Mouse (Mus musculus): ENCODE results near the gene Timm13. TPM values are rescaled to one million over a fixed set of nuclear protein-coding genes. Genes with fewer than 3 reads are reported as not detected.

Timm13 gene
- polyA plus RNA-seq, 1 experiment from 2014 or later = 353 TPM

DNA sequence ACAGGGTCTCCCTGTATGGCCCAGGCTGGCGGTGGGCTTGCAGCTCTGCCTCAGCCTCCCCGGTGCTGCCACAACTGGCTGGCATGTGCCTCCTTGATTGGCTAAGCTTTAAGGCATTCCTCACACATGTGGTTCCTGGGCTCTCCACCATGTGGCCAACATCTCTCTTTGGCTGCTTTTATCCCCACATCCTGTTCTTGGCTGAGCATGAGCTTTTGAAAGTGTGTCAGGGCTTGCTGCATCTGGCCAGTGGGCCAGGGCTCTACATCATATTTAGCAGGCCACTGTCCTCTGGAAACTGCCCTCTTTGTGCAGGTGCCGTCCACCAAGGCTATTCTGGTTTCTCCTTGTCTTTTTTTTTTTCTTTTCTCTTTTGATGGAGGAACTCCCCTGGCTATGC, 44.5 kb downstream of the Timm13 start:
- no peaks in the 10 kb centered on the region for H3K9me3 ChIP-seq (ENCODE audit: control insufficient read depth, low read length)
- peak overlapping the region; percentile 98; the same call in 1 of the 2 replicates for H3K4me2 ChIP-seq (replicated peaks; ENCODE audit: low read depth, low read length)
- 0 out of 2 replicates have a peak overlapping the region, but pooled peaks have one; percentile 4 for H3K4me3 ChIP-seq (ENCODE audit: low read depth, low read length)
- DNase-seq (ENCODE audit: low spot score) = no peak
- H3K9ac ChIP-seq (ENCODE audit: low read depth, low read length) = no peak overlapping the region
- no peaks in the 10 kb centered on the region for H3K27me3 ChIP-seq (ENCODE audit: control insufficient read depth, insufficient read depth, low read length)
- H3K4me1 ChIP-seq (replicated peaks; ENCODE audit: control insufficient read depth, insufficient read depth, low read length) = peaks cover 6% of the 10 kb centered on the region; the same call in 1 of the 2 replicates
- 73% methylated on average over 3 of the region's 3 CpGs for WGBS
- ATAC-seq (ENCODE audit: low FRiP score) = no peak
- no peak overlapping the region for H3K27ac ChIP-seq (ENCODE audit: low read depth, low read length)
- H3K36me3 ChIP-seq (ENCODE audit: control insufficient read depth, insufficient read depth, low read length) = no peaks in the 10 kb centered on the region

DNA sequence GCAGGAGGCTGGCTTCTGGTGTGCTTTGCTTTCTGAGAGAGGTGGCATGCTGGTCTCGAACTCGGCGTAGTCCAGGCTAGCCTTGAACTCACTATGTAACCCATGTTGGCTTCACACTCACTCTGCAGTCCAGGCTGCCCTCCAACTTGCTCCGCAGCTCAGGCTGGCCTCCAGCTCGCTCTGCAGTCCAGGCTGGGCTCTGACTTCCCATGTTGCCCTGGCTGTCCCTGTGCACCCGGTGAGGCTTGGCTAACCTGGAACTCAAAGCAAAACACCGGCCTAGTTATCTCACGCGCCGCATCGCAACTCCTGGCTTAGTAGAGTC, 45.1 kb downstream of the Timm13 start:
- peak overlapping the region; percentile 90 for H3K9ac ChIP-seq (ENCODE audit: low read depth, low read length)
- peak overlapping the region; percentile 92 for H3K4me3 ChIP-seq (ENCODE audit: low read depth, low read length)
- H3K27ac ChIP-seq (ENCODE audit: low read depth, low read length) = no peak overlapping the region
- H3K36me3 ChIP-seq (ENCODE audit: control insufficient read depth, insufficient read depth, low read length) = no peaks in the 10 kb centered on the region
- no peak for ATAC-seq (ENCODE audit: low FRiP score)
- no peaks in the 10 kb centered on the region for H3K27me3 ChIP-seq (ENCODE audit: control insufficient read depth, insufficient read depth, low read length)
- H3K4me1 ChIP-seq (replicated peaks; ENCODE audit: control insufficient read depth, insufficient read depth, low read length) = peaks cover 6% of the 10 kb centered on the region; the same call in 1 of the 2 replicates
- H3K9me3 ChIP-seq (ENCODE audit: control insufficient read depth, low read length) = no peaks in the 10 kb centered on the region
- H3K4me2 ChIP-seq (replicated peaks; ENCODE audit: low read depth, low read length) = peak overlapping the region; percentile 98
- 22% methylated on average over 11 of the region's 11 CpGs for WGBS
- DNase-seq (ENCODE audit: low spot score) = peak; percentile 21

DNA sequence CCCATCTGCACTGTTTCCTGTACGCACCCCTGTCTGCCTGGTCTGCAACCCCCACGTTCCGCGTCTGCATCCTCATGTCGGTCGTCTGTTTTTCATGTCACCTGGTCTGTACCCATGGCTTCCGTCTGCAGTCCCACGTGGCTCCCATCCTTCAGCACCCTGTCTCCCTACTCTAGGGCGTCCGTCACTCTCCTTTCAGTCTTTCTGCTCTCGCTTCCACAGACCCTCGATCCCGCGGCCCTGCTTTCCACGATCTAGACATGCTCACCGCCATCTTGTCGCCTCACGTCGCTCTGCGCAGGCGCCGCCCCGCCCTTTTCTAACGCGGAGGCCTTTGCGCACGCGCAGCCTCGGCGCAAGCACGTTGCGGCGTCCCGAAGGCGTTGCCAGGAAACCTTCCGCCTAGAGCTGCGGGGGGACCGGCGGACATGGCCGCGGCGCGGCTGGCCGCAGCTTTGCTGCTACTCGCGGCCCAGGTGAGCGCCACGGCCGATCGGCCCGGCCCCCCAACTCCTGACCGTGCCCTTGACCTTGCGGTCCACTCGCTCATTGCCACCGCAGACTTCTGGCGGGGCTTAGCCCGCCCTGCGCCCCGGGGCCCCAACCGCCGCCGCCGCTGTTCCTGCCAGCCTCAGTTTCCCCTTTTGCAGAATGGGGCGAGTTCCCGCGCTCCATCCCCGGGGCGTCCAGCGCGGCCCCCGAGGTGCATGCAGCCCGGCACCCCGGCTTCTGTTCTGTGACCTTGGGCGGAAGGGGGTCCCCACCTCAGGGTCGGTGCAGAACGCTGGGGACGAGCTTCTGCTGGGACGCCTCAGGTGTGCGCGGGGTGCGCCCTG, 45.6 kb downstream of the Timm13 start, which contains the start of the genes Lsm7 and Sppl2b:
Gene Lsm7, minus strand, starts transcription at position 297 of the 836 bp plus-strand sequence.
Gene Sppl2b, plus strand, starts transcription at position 363 of the 836 bp plus-strand sequence.
- H3K27ac ChIP-seq (ENCODE audit: low read depth, low read length) = peak within 1 kb of the TSS; percentile 45; the same call in 1 of the 2 replicates
- peak within 1 kb of the TSS; percentile 90 for H3K9ac ChIP-seq (ENCODE audit: low read depth, low read length)
- peaks cover 6% of the 10 kb centered on the region; the same call in 1 of the 2 replicates for H3K4me1 ChIP-seq (replicated peaks; ENCODE audit: control insufficient read depth, insufficient read depth, low read length)
- no peaks in the 10 kb centered on the region for H3K9me3 ChIP-seq (ENCODE audit: control insufficient read depth, low read length)
- H3K4me2 ChIP-seq (replicated peaks; ENCODE audit: low read depth, low read length) = peak within 1 kb of the TSS; percentile 98
- ATAC-seq (ENCODE audit: low FRiP score) = peak; percentile 77
- H3K27me3 ChIP-seq (ENCODE audit: control insufficient read depth, insufficient read depth, low read length) = no peaks in the 10 kb centered on the region
- H3K36me3 ChIP-seq (ENCODE audit: control insufficient read depth, insufficient read depth, low read length) = no peaks in the 10 kb centered on the region
- peak within 1 kb of the TSS; percentile 92 for H3K4me3 ChIP-seq (ENCODE audit: low read depth, low read length)
- peak; percentile 99 for DNase-seq (ENCODE audit: low spot score)
- under 1% methylated on average over 81 of the region's 81 CpGs for WGBS

Other genes with a start within 250 kb of the Timm13 start
- gene Btbd2, start 243.9 kb downstream of the Timm13 start, polyA plus RNA-seq (2014; fragmentation: Nextera tagmentation; extraction: Ambion mirVana) = 36.2 and 47.2 TPM in 2 replicates
- gene Mknk2, start 222.9 kb downstream of the Timm13 start, polyA plus RNA-seq (2014; fragmentation: Nextera tagmentation; extraction: Ambion mirVana) = 47.0 and 48.4 TPM in 2 replicates
- 54.4 and 55.6 TPM in 2 replicates for gene Mob3a, start 199.0 kb downstream of the Timm13 start, polyA plus RNA-seq (2014; fragmentation: Nextera tagmentation; extraction: Ambion mirVana)
- 10.3 and 11.4 TPM in 2 replicates for gene Izumo4, start 198.8 kb downstream of the Timm13 start, polyA plus RNA-seq (2014; fragmentation: Nextera tagmentation; extraction: Ambion mirVana)
- 68.5 and 85.1 TPM in 2 replicates for gene Ap3d1, start 158.7 kb downstream of the Timm13 start, polyA plus RNA-seq (2014; fragmentation: Nextera tagmentation; extraction: Ambion mirVana)
- gene Dot1l, start 145.8 kb downstream of the Timm13 start, polyA plus RNA-seq (2014; fragmentation: Nextera tagmentation; extraction: Ambion mirVana) = 18.3 and 25.1 TPM in 2 replicates
- gene Sf3a2, start 102.8 kb downstream of the Timm13 start, polyA plus RNA-seq (2014; fragmentation: Nextera tagmentation; extraction: Ambion mirVana) = 83.4 and 84.4 TPM in 2 replicates
- 142 and 150 TPM in 2 replicates for gene Plekhj1, start 102.3 kb downstream of the Timm13 start, polyA plus RNA-seq (2014; fragmentation: Nextera tagmentation; extraction: Ambion mirVana)
- gene Amh, start 95.7 kb downstream of the Timm13 start, polyA plus RNA-seq (2014; fragmentation: Nextera tagmentation; extraction: Ambion mirVana) = not detected in 2 replicates
- gene Jsrp1, start 87.5 kb downstream of the Timm13 start, polyA plus RNA-seq (2014; fragmentation: Nextera tagmentation; extraction: Ambion mirVana) = 0.36 and 0.61 TPM in 2 replicates
- gene Oaz1, start 74.3 kb downstream of the Timm13 start, polyA plus RNA-seq (2014; fragmentation: Nextera tagmentation; extraction: Ambion mirVana) = 1,755 and 1,772 TPM in 2 replicates
- 0.24 and 0.29 TPM in 2 replicates for gene Lingo3, start 56.9 kb downstream of the Timm13 start, polyA plus RNA-seq (2014; fragmentation: Nextera tagmentation; extraction: Ambion mirVana)
- gene Lsm7, start 45.8 kb downstream of the Timm13 start, polyA plus RNA-seq (2014; fragmentation: Nextera tagmentation; extraction: Ambion mirVana) = 260 and 271 TPM in 2 replicates
- 25.1 and 25.4 TPM in 2 replicates for gene Sppl2b, start 45.7 kb downstream of the Timm13 start, polyA plus RNA-seq (2014; fragmentation: Nextera tagmentation; extraction: Ambion mirVana)
- 0.05 and 0.06 TPM in 2 replicates for gene Tmprss9, start 29.1 kb downstream of the Timm13 start, polyA plus RNA-seq (2014; fragmentation: Nextera tagmentation; extraction: Ambion mirVana)
- 14.6 and 19.0 TPM in 2 replicates for gene Lmnb2, start 17.3 kb upstream of the Timm13 start, polyA plus RNA-seq (2014; fragmentation: Nextera tagmentation; extraction: Ambion mirVana)
- gene Gadd45b, start 29.1 kb upstream of the Timm13 start, polyA plus RNA-seq (2014; fragmentation: Nextera tagmentation; extraction: Ambion mirVana) = 13.8 and 14.6 TPM in 2 replicates
- 6.6 and 7.2 TPM in 2 replicates for gene Gng7, start 114.0 kb upstream of the Timm13 start, polyA plus RNA-seq (2014; fragmentation: Nextera tagmentation; extraction: Ambion mirVana)
- 3.4 and 5.8 TPM in 2 replicates for gene Diras1, start 124.7 kb upstream of the Timm13 start, polyA plus RNA-seq (2014; fragmentation: Nextera tagmentation; extraction: Ambion mirVana)
- gene Slc39a3, start 136.5 kb upstream of the Timm13 start, polyA plus RNA-seq (2014; fragmentation: Nextera tagmentation; extraction: Ambion mirVana) = 9.2 and 11.0 TPM in 2 replicates
- gene Sgta, start 159.2 kb upstream of the Timm13 start, polyA plus RNA-seq (2014; fragmentation: Nextera tagmentation; extraction: Ambion mirVana) = 200 and 210 TPM in 2 replicates
- 44.1 and 46.4 TPM in 2 replicates for gene Thop1, start 169.1 kb upstream of the Timm13 start, polyA plus RNA-seq (2014; fragmentation: Nextera tagmentation; extraction: Ambion mirVana)
- gene Creb3l3, start 197.9 kb upstream of the Timm13 start, polyA plus RNA-seq (2014; fragmentation: Nextera tagmentation; extraction: Ambion mirVana) = 0.23 and 0.49 TPM in 2 replicates
- gene Map2k2, start 204.9 kb upstream of the Timm13 start, polyA plus RNA-seq (2014; fragmentation: Nextera tagmentation; extraction: Ambion mirVana) = 201 and 203 TPM in 2 replicates
- gene Zbtb7a, start 234.3 kb upstream of the Timm13 start, polyA plus RNA-seq (2014; fragmentation: Nextera tagmentation; extraction: Ambion mirVana) = 6.6 and 7.9 TPM in 2 replicates

Measured in hindbrain, embryonic 11.5 days (tissue).